Mouse (Mus musculus) neural tube, embryonic 11.5 days (tissue): Measurements from ENCODE around the gene Tulp3. TPM values are rescaled to one million over a fixed set of nuclear protein-coding genes. Genes with fewer than 3 reads are reported as not detected.
A peak's percentile ranks its signal among the peaks of the same experiment; 100 is the strongest.

Experiments used
- ATAC-seq: fragments of 200-750 bp; cut with Nextera tagmentation; 2 replicates; pipeline ENCODE4 v1.8.0; 2017; ENCODE audit warnings: moderate number of reproducible peaks, mild to moderate bottlenecking, moderate TSS enrichment, moderate library complexity; ENCODE audit not compliant: insufficient read depth, low FRiP score, low TSS enrichment
- DNase-seq: peaks from one replicate; pipeline ENCODE4 v3.0.0-alpha.2; 2015; ENCODE audit warnings: low spot score
- H3K27ac ChIP-seq: fragments of 300-500 bp; sonication (generic); 2 replicates; pipeline ENCODE4 v1.5.1; 2014; ENCODE audit warnings: low read depth, mild to moderate bottlenecking, low read length
- H3K27me3 ChIP-seq: fragments of 300-500 bp; sonication (generic); 2 replicates; pipeline ENCODE4 v1.6.1; 2014; ENCODE audit warnings: mild to moderate bottlenecking, low read length, mixed read lengths; ENCODE audit not compliant: control insufficient read depth, insufficient read depth
- H3K36me3 ChIP-seq: fragments of 300-500 bp; sonication (generic); 2 replicates; pipeline ENCODE4 v1.6.1; 2014; ENCODE audit warnings: mild to moderate bottlenecking, low read length, moderate library complexity, mixed read lengths; ENCODE audit not compliant: control insufficient read depth, insufficient read depth
- H3K4me1 ChIP-seq: fragments of 300-500 bp; sonication (generic); 2 replicates; pipeline ENCODE4 v1.6.1; 2014; ENCODE audit warnings: low read length, mixed read lengths; ENCODE audit not compliant: control insufficient read depth, insufficient read depth
- H3K4me2 ChIP-seq: fragments of 300-500 bp; sonication (generic); 2 replicates; pipeline ENCODE4 v1.6.1; 2014; ENCODE audit warnings: low read depth, mild to moderate bottlenecking, moderate library complexity
- H3K4me3 ChIP-seq: fragments of 300-500 bp; sonication (generic); 2 replicates; pipeline ENCODE4 v1.5.1; 2014; ENCODE audit warnings: low read depth, low read length
- H3K9ac ChIP-seq: fragments of 300-500 bp; sonication (generic); 2 replicates; pipeline ENCODE4 v1.6.1; 2014; ENCODE audit warnings: mild to moderate bottlenecking, low read length
- H3K9me3 ChIP-seq: fragments of 300-500 bp; sonication (generic); 2 replicates; pipeline ENCODE4 v1.6.1; 2016; ENCODE audit warnings: low read length; ENCODE audit not compliant: control insufficient read depth
- WGBS: fragments of 180-500 bp; shearing (Covaris S2); extraction: QIAGEN DNeasy Blood & Tissue Kit; methylation state at CpG from one replicate; pipeline ENCODE4 v1.1.7; 2014; 5-methylcytosine and 5-hydroxymethylcytosine counted together
- polyA plus RNA-seq: library from polyadenylated mRNA; unstranded; fragments of >200 nt; fragmentation: Nextera tagmentation; extraction: Ambion mirVana; gene quantifications from 2 replicates; pipeline ENCODE4 v1.2.1, GENCODE M21; 2014

Tulp3 gene
- 17.4 and 18.6 TPM in 2 replicates for polyA plus RNA-seq

- peak within 1 kb of the TSS; percentile 74 for H3K9ac ChIP-seq
- no peaks in the 10 kb centered on the region for H3K9me3 ChIP-seq
- peak within 1 kb of the TSS; percentile 80 for H3K4me2 ChIP-seq
- H3K36me3 ChIP-seq, result no peaks in the 10 kb centered on the region
- peaks cover 9% of the 10 kb centered on the region; the same call in 1 of the 2 replicates for H3K4me1 ChIP-seq
- under 1% methylated on average over 41 of the region's 42 CpGs for WGBS
- H3K27me3 ChIP-seq, result no peaks in the 10 kb centered on the region
- H3K4me3 ChIP-seq, result peak within 1 kb of the TSS; percentile 81
- peak; percentile 100 for ATAC-seq
- H3K27ac ChIP-seq, result peak within 1 kb of the TSS; percentile 76
- DNase-seq, result peak; percentile 97
Observed at GRCm38 (mm10) chr6:128355726-128356416, at the start of gene Tulp3. Gene Tulp3, minus strand, starts transcription at chr6:128355851.

DNA sequence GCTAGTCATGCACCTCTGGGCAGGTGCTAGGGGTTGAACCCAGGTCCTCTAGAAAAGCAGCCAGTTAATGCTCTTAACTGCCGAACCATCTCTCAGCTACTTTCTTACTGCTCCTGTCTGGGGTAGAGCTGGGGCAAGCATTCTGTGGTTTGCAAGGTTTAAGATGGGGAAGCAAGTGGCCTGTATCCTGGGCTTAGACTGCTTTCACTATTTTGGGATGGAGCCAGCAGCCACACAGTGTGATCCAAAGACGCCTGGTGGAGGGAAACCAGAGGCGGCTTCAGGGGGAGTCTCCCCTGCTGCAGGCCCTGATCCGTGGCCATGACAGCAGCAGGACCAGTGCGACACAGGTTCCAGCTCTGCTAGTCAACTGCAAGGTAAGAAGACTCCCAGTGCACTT is 49.1 kb upstream of the Tulp3 start:
- Histone ChIP-seq H3K4me1 (no peaks in the 10 kb centered on the region), H3K27me3 (no peaks in the 10 kb centered on the region), H3K27ac (no peak overlapping the region), H3K4me2 (no peak overlapping the region), H3K36me3 (peaks cover 9% of the 10 kb centered on the region), H3K4me3 (no peak overlapping the region), H3K9ac (no peak overlapping the region), H3K9me3 (no peaks in the 10 kb centered on the region)
- no peak for ATAC-seq
- WGBS, result 71% methylated on average over 5 of the region's 5 CpGs
- no peak for DNase-seq

- Histone ChIP-seq H3K27ac (no peak overlapping the region), H3K4me3 (no peak overlapping the region), H3K36me3 (no peaks in the 10 kb centered on the region), H3K9ac (peak overlapping the region; percentile 10; the same call in 1 of the 2 replicates), H3K4me1 (no peaks in the 10 kb centered on the region), H3K9me3 (no peaks in the 10 kb centered on the region), H3K4me2 (peak overlapping the region; percentile 14), H3K27me3 (no peaks in the 10 kb centered on the region)
- DNase-seq (peak; percentile 27), ATAC-seq (no peak; the same call in 1 of the 2 replicates)
- WGBS, result 50% methylated on average over 21 of the region's 21 CpGs
Observed at GRCm38 (mm10) chr6:128399421-128400185, 44.0 kb upstream of the Tulp3 start.

GRCm38 (mm10) chr6:128398996-128399395 is 43.3 kb upstream of the Tulp3 start, which contains the start of gene Nrip2:
Gene Nrip2, plus strand, starts transcription at chr6:128399296.
- H3K4me1 ChIP-seq, result no peaks in the 10 kb centered on the region
- no peaks in the 10 kb centered on the region for H3K36me3 ChIP-seq
- DNase-seq, result no peak
- no peak within 1 kb of the TSS for H3K4me3 ChIP-seq
- peak within 1 kb of the TSS; percentile 10; the same call in 1 of the 2 replicates for H3K9ac ChIP-seq
- H3K27me3 ChIP-seq, result no peaks in the 10 kb centered on the region
- ATAC-seq, result no peak
- H3K4me2 ChIP-seq, result peak within 1 kb of the TSS; percentile 14
- no peak within 1 kb of the TSS for H3K27ac ChIP-seq
- H3K9me3 ChIP-seq, result no peaks in the 10 kb centered on the region
- WGBS, result 71% methylated on average over 3 of the region's 3 CpGs

- WGBS, result 78% methylated on average over 7 of the region's 7 CpGs
- DNase-seq (no peak), ATAC-seq (no peak)
- H3K9ac ChIP-seq, result no peak overlapping the region
- no peaks in the 10 kb centered on the region for H3K36me3 ChIP-seq
- no peaks in the 10 kb centered on the region for H3K27me3 ChIP-seq
- no peak overlapping the region for H3K27ac ChIP-seq
- H3K9me3 ChIP-seq, result no peaks in the 10 kb centered on the region
- H3K4me1 ChIP-seq, result no peaks in the 10 kb centered on the region
- H3K4me3 ChIP-seq, result no peak overlapping the region
- no peak overlapping the region for H3K4me2 ChIP-seq
Observed at GRCm38 (mm10) chr6:128397574-128398261, 42.1 kb upstream of the Tulp3 start.

GRCm38 (mm10) chr6:128390683-128391082 is 35.0 kb upstream of the Tulp3 start:
- DNase-seq (no peak), ATAC-seq (no peak)
- no peaks in the 10 kb centered on the region for H3K4me1 ChIP-seq
- H3K9ac ChIP-seq, result no peak overlapping the region
- no peaks in the 10 kb centered on the region for H3K27me3 ChIP-seq
- no peak overlapping the region for H3K4me3 ChIP-seq
- WGBS, result 72% methylated on average over 1 of the region's 1 CpGs
- no peaks in the 10 kb centered on the region for H3K36me3 ChIP-seq
- no peak overlapping the region for H3K4me2 ChIP-seq
- no peaks in the 10 kb centered on the region for H3K9me3 ChIP-seq
- H3K27ac ChIP-seq, result no peak overlapping the region

DNA sequence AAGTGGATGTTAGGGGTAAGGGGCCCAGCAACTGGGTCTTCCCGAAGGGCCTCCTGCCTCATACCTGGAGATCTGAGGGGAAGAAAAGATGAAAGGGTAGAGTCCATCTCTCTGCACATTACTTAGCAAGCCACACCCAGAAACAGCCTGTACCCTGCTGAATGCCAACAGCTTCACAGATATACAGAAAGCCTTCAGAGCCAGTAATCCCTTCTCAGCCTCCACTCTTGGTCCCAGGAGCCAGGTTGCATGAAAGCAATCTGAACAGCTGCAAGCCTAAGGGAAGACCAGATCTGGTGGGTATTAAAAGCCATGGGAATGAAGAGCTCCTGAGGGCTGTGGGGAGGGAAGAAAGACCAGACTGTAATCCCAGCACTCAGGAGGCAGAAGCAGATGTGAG is 33.5 kb upstream of the Tulp3 start:
- Histone ChIP-seq H3K27ac (no peak overlapping the region), H3K4me1 (no peaks in the 10 kb centered on the region), H3K9me3 (no peaks in the 10 kb centered on the region), H3K4me3 (no peak overlapping the region), H3K4me2 (no peak overlapping the region), H3K9ac (no peak overlapping the region), H3K36me3 (no peaks in the 10 kb centered on the region), H3K27me3 (no peaks in the 10 kb centered on the region)
- DNase-seq (no peak), ATAC-seq (no peak)
- WGBS, result 79% methylated on average over 1 of the region's 1 CpGs

DNA sequence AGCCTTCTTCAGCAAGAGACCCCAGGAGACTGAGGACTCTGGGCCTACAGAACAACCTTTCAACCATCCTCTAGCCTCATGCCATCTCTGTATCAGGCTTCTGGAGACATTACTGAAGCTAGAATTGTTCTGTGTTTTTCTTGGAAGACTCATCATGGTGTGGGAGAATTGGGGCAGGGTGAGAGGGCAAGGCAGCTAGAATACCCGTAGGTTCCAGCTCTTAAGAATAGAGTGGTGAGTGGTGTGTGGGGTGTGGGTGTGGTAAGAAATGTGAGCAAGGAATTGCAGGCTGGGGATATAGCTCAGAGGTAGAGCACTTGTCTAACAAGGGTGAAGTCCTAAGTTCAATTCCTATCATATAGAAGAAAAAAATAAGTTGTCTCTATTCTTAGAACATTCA is 29.4 kb upstream of the Tulp3 start:
- ATAC-seq (no peak), DNase-seq (no peak)
- Histone ChIP-seq H3K4me3 (no peak overlapping the region), H3K27ac (no peak overlapping the region), H3K9ac (no peak overlapping the region), H3K36me3 (no peaks in the 10 kb centered on the region), H3K4me1 (no peaks in the 10 kb centered on the region), H3K9me3 (no peaks in the 10 kb centered on the region), H3K27me3 (no peaks in the 10 kb centered on the region), H3K4me2 (no peak overlapping the region)
- 81% methylated on average over 1 of the region's 1 CpGs for WGBS
